In genomic region chr2:109920471-109920870, GRCm38 (mm10) we compare ENCODE assay signal across 11 mouse cellular contexts. TPM values are rescaled to one million over a fixed set of nuclear protein-coding genes. Genes with fewer than 3 reads are reported as not detected.
DNase-seq lines count a peak whose midpoint lies in the region; ATAC-seq and TF ChIP-seq lines count a peak whose summit lies in the region.
"Had no signal": no experiment of that assay in that cellular context is flagged by ENCODE, and none has a peak within 500 bp of the region (broad histone marks: within the 10 kb centered on the region; RNA-seq: fewer than 3 reads in every experiment).

No protein-coding gene starts in this region.

- TF ChIP-seq POLR2A in ES-Bruce4 (IDR thresholded peaks at IDR 0.05; ENCODE audit: insufficient read depth, low read length) = no peak

- no peak overlapping the region for H3K9ac ChIP-seq in forebrain, embryonic 12.5 days
- no peak overlapping the region for H3K9ac ChIP-seq in forebrain, embryonic 16.5 days (replicated peaks; ENCODE audit: low read depth, low read length)
- H3K9ac ChIP-seq in ES-Bruce4 (ENCODE audit: low read depth, poor library complexity, severe bottlenecking) = 0 out of 2 replicates have a peak overlapping the region, but pooled peaks have one; percentile 14
- H3K9ac ChIP-seq in hindbrain, embryonic 16.5 days (ENCODE audit: low read depth, low read length) = no peak overlapping the region
- peak overlapping the region; percentile 43; the same call in 1 of the 2 replicates for H3K9ac ChIP-seq in midbrain, embryonic 11.5 days (ENCODE audit: low read length)
- H3K9ac ChIP-seq: lung, embryonic 14.5 days had no signal

- 81% methylated on average over 7 of the region's 7 CpGs for WGBS in forebrain, embryonic 12.5 days
- 84% methylated on average over 7 of the region's 7 CpGs for WGBS in forebrain, embryonic 16.5 days
- WGBS in hindbrain, embryonic 16.5 days = 69% methylated on average over 7 of the region's 7 CpGs
- 75% methylated on average over 7 of the region's 7 CpGs for WGBS in midbrain, embryonic 11.5 days

- no peak for ATAC-seq in forebrain, embryonic 12.5 days (ENCODE audit: low FRiP score)
- no peak for ATAC-seq in forebrain, embryonic 16.5 days
- ATAC-seq in hindbrain, embryonic 16.5 days = no peak
- ATAC-seq in midbrain, embryonic 11.5 days (ENCODE audit: low FRiP score) = no peak

- DNase-seq in midbrain, embryonic 11.5 days (ENCODE audit: low spot score, missing footprints) = no peak
- DNase-seq in spleen, postnatal 36 days (ENCODE audit: low spot score in 2 of 2) = no peak
- DNase-seq in c-Kit-positive CD71-positive TER-119-positive erythroid progenitor cells, embryonic 14.5 days (ENCODE audit: low spot score) = no peak
- DNase-seq in gastrocnemius, postnatal 4 days (ENCODE audit: low spot score in 2 of 2) = no peak
- DNase-seq: B cell, adult 2 months; cerebellum, adult 8-10 months; lung, embryonic 14.5 days had no signal

- peaks cover 27% of the 10 kb centered on the region for H3K27me3 ChIP-seq in forebrain, embryonic 12.5 days
- peaks cover 21% of the 10 kb centered on the region for H3K27me3 ChIP-seq in forebrain, embryonic 16.5 days (replicated peaks; ENCODE audit: control insufficient read depth, insufficient read depth, low read length)
- H3K27me3 ChIP-seq in ES-Bruce4 (ENCODE audit: control insufficient read depth, insufficient read depth, low read length, poor library complexity, severe bottlenecking) = no peaks in the 10 kb centered on the region
- no peaks in the 10 kb centered on the region for H3K27me3 ChIP-seq in hindbrain, embryonic 16.5 days (replicated peaks; ENCODE audit: control insufficient read depth, insufficient read depth, low read length)
- H3K27me3 ChIP-seq in midbrain, embryonic 11.5 days (ENCODE audit: control insufficient read depth, insufficient read depth, low read length) = no peaks in the 10 kb centered on the region

- no peak overlapping the region for H3K4me3 ChIP-seq in forebrain, embryonic 12.5 days (replicated peaks)
- H3K4me3 ChIP-seq in forebrain, embryonic 16.5 days (replicated peaks; ENCODE audit: low read length) = no peak overlapping the region
- H3K4me3 ChIP-seq in ES-Bruce4 (ENCODE audit: low read depth, low read length) = no peak overlapping the region
- peak overlapping the region; percentile 14 for H3K4me3 ChIP-seq in hindbrain, embryonic 16.5 days (ENCODE audit: low read length)
- peak overlapping the region; percentile 92 for H3K4me3 ChIP-seq in midbrain, embryonic 11.5 days (ENCODE audit: low read depth, low read length)

- H3K9me3 ChIP-seq in forebrain, embryonic 12.5 days = no peaks in the 10 kb centered on the region
- H3K9me3 ChIP-seq in forebrain, embryonic 16.5 days (ENCODE audit: control insufficient read depth, low read length) = no peaks in the 10 kb centered on the region
- no peaks in the 10 kb centered on the region for H3K9me3 ChIP-seq in ES-Bruce4 (replicated peaks; ENCODE audit: control insufficient read depth, insufficient read depth, low read length, poor library complexity, severe bottlenecking)
- H3K9me3 ChIP-seq in hindbrain, embryonic 16.5 days (ENCODE audit: control insufficient read depth, low read length) = no peaks in the 10 kb centered on the region
- no peaks in the 10 kb centered on the region for H3K9me3 ChIP-seq in midbrain, embryonic 11.5 days (ENCODE audit: control insufficient read depth, low read length)

- peak overlapping the region; percentile 22 for H3K4me2 ChIP-seq in forebrain, embryonic 12.5 days
- no peak overlapping the region for H3K4me2 ChIP-seq in forebrain, embryonic 16.5 days (ENCODE audit: low read length)
- H3K4me2 ChIP-seq in hindbrain, embryonic 16.5 days (ENCODE audit: low read length) = peak overlapping the region; percentile 81
- peak overlapping the region; percentile 88 for H3K4me2 ChIP-seq in midbrain, embryonic 11.5 days
- H3K4me2 ChIP-seq: lung, embryonic 14.5 days had no signal

- no peaks in the 10 kb centered on the region for H3K36me3 ChIP-seq in forebrain, embryonic 12.5 days (replicated peaks)
- no peaks in the 10 kb centered on the region for H3K36me3 ChIP-seq in forebrain, embryonic 16.5 days (ENCODE audit: control insufficient read depth, insufficient read depth)
- peaks cover 10% of the 10 kb centered on the region; the same call in 1 of the 2 replicates for H3K36me3 ChIP-seq in ES-Bruce4 (ENCODE audit: control insufficient read depth, insufficient read depth, low read length, poor library complexity, severe bottlenecking)
- no peaks in the 10 kb centered on the region for H3K36me3 ChIP-seq in hindbrain, embryonic 16.5 days (ENCODE audit: control insufficient read depth, insufficient read depth, low read length)
- H3K36me3 ChIP-seq in midbrain, embryonic 11.5 days (ENCODE audit: control insufficient read depth, insufficient read depth, low read length) = no peaks in the 10 kb centered on the region

- no peak for TF ChIP-seq EP300 in ES-Bruce4 (IDR thresholded peaks at IDR 0.05; ENCODE audit: insufficient read depth, low read depth, low read length)

- TF ChIP-seq CTCF in ES-Bruce4 (IDR thresholded peaks at IDR 0.05; ENCODE audit: low read depth, low read length) = no peak

- H3K27ac ChIP-seq in forebrain, embryonic 12.5 days = no peak overlapping the region
- H3K27ac ChIP-seq in forebrain, embryonic 16.5 days (ENCODE audit: low read length) = no peak overlapping the region
- no peak overlapping the region for H3K27ac ChIP-seq in ES-Bruce4 (ENCODE audit: insufficient read depth, low read length)
- H3K27ac ChIP-seq in hindbrain, embryonic 16.5 days (ENCODE audit: low read depth, low read length) = no peak overlapping the region
- H3K27ac ChIP-seq in midbrain, embryonic 11.5 days (ENCODE audit: low read depth, low read length) = no peak overlapping the region

- peaks cover 21% of the 10 kb centered on the region for H3K4me1 ChIP-seq in forebrain, embryonic 12.5 days
- H3K4me1 ChIP-seq in forebrain, embryonic 16.5 days (replicated peaks; ENCODE audit: control insufficient read depth, insufficient read depth, low read length) = peaks cover 10% of the 10 kb centered on the region
- H3K4me1 ChIP-seq in ES-Bruce4 (ENCODE audit: control insufficient read depth, insufficient read depth, low read length) = peaks cover 1% of the 10 kb centered on the region
- peaks cover 24% of the 10 kb centered on the region for H3K4me1 ChIP-seq in hindbrain, embryonic 16.5 days (ENCODE audit: control insufficient read depth, insufficient read depth, low read depth, low read length)
- H3K4me1 ChIP-seq in midbrain, embryonic 11.5 days (ENCODE audit: control insufficient read depth, insufficient read depth, low read length) = peaks cover 22% of the 10 kb centered on the region

RNA-seq across cellular contexts. Expression of gene Lgr4, which starts 3.0 kb away (rescaled TPM):
- 7.8 and 8.7 TPM in 2 replicates for polyA plus RNA-seq in forebrain, embryonic 12.5 days (2016; fragmentation: Nextera tagmentation; extraction: Ambion mirVana)
- 2.7 and 3.6 TPM in 2 replicates for polyA plus RNA-seq in forebrain, embryonic 16.5 days (2015; fragmentation: Nextera tagmentation; extraction: Ambion mirVana)
- 56.5 and 64.2 TPM in 2 replicates for polyA plus RNA-seq in ES-Bruce4 (2011; ENCODE audit: insufficient read depth, insufficient read length, low read depth, missing spikeins)
- 7.0 and 7.7 TPM in 2 replicates for polyA plus RNA-seq in hindbrain, embryonic 16.5 days (2015; fragmentation: Nextera tagmentation; extraction: Ambion mirVana)
- polyA plus RNA-seq in midbrain, embryonic 11.5 days (2014; fragmentation: Nextera tagmentation; extraction: Ambion mirVana) = 15.8 and 17.6 TPM in 2 replicates
- 10 to 100 TPM; 33.2 to 36.3 TPM for total RNA-seq in gastrocnemius, postnatal 4 days (2021)

RNA-seq across cellular contexts. Expression of gene Lin7c, which starts 29.8 kb away (rescaled TPM):
- 152 and 163 TPM in 2 replicates for polyA plus RNA-seq in forebrain, embryonic 12.5 days (2016; fragmentation: Nextera tagmentation; extraction: Ambion mirVana)
- polyA plus RNA-seq in forebrain, embryonic 16.5 days (2015; fragmentation: Nextera tagmentation; extraction: Ambion mirVana) = 207 and 223 TPM in 2 replicates
- polyA plus RNA-seq in ES-Bruce4 (2011; ENCODE audit: insufficient read depth, insufficient read length, low read depth, missing spikeins) = 131 and 139 TPM in 2 replicates
- 187 and 194 TPM in 2 replicates for polyA plus RNA-seq in hindbrain, embryonic 16.5 days (2015; fragmentation: Nextera tagmentation; extraction: Ambion mirVana)
- 145 and 174 TPM in 2 replicates for polyA plus RNA-seq in midbrain, embryonic 11.5 days (2014; fragmentation: Nextera tagmentation; extraction: Ambion mirVana)
- total RNA-seq in gastrocnemius, postnatal 4 days (2021) = 10 to 100 TPM; 38.6 to 47.3 TPM

Comparison
In these comparisons a context has a peak if more than half of its experiments do, and no peak if none do; other contexts are left out.
1. H3K4me3 ChIP-seq: peak in hindbrain, embryonic 16.5 days (single experiment) and midbrain, embryonic 11.5 days (single experiment); none in forebrain, embryonic 12.5 days (single experiment), forebrain, embryonic 16.5 days (single experiment) and ES-Bruce4 (single experiment).
2. H3K9ac ChIP-seq: peak in ES-Bruce4 (single experiment) and midbrain, embryonic 11.5 days (single experiment); none in forebrain, embryonic 12.5 days (single experiment), forebrain, embryonic 16.5 days (single experiment) and hindbrain, embryonic 16.5 days (single experiment).